Mouse (Mus musculus): ENCODE measurements around the gene Dync2li1. TPM values are rescaled to one million over a fixed set of nuclear protein-coding genes. Genes with fewer than 3 reads are reported as not detected.

Dync2li1 gene
- polyA plus RNA-seq, 1 experiment from 2014 or later: 31.9 TPM

DNA sequence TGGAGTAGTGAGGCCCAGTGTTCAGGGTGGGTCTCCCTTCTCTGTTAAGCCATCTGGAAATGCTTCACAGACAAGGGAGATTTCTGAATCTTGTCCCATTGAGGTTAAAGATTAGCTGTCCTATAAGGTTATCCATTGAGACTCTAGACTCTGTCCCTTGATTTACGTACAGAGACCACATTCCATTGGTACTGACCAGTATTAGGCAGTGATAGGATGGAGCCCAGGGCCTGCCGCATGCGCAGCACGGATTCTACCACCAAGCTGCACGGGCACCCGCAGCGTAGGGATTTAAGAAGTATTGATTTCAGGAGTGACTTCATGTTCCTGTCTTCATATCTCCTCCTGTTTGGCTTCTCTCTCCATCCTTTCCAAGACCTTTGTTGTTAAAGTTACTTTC is 36.2 kb upstream of the Dync2li1 start:
- Histone ChIP-seq H3K4me2 (ENCODE audit: low read length) (no peak overlapping the region), H3K36me3 (ENCODE audit: control insufficient read depth, insufficient read depth, low read length) (no peaks in the 10 kb centered on the region), H3K27ac (replicated peaks; ENCODE audit: low read depth, low read length) (no peak overlapping the region), H3K9me3 (ENCODE audit: control insufficient read depth, low read length) (no peaks in the 10 kb centered on the region), H3K4me3 (replicated peaks; ENCODE audit: low read depth, low read length) (no peak overlapping the region), H3K27me3 (ENCODE audit: control insufficient read depth, insufficient read depth, low read length) (no peaks in the 10 kb centered on the region), H3K4me1 (ENCODE audit: control insufficient read depth, insufficient read depth, low read length) (no peaks in the 10 kb centered on the region), H3K9ac (replicated peaks; ENCODE audit: low read length) (no peak overlapping the region)
- no peak for ATAC-seq (ENCODE audit: low FRiP score, low TSS enrichment)
- 97% methylated on average over 7 of the region's 7 CpGs for WGBS
- no peak for DNase-seq

- no peak overlapping the region for H3K9ac ChIP-seq (replicated peaks; ENCODE audit: low read length)
- no peak for ATAC-seq (ENCODE audit: low FRiP score, low TSS enrichment)
- H3K4me2 ChIP-seq (ENCODE audit: low read length): no peak overlapping the region
- H3K9me3 ChIP-seq (ENCODE audit: control insufficient read depth, low read length): no peaks in the 10 kb centered on the region
- DNase-seq: peak; percentile 37
- no peak overlapping the region for H3K27ac ChIP-seq (replicated peaks; ENCODE audit: low read depth, low read length)
- no peak overlapping the region for H3K4me3 ChIP-seq (replicated peaks; ENCODE audit: low read depth, low read length)
- 0 out of 2 replicates have a peak, but pooled peaks cover 7% of the 10 kb centered on the region for H3K4me1 ChIP-seq (ENCODE audit: control insufficient read depth, insufficient read depth, low read length)
- no peaks in the 10 kb centered on the region for H3K27me3 ChIP-seq (ENCODE audit: control insufficient read depth, insufficient read depth, low read length)
- no peaks in the 10 kb centered on the region for H3K36me3 ChIP-seq (ENCODE audit: control insufficient read depth, insufficient read depth, low read length)
- 82% methylated on average over 16 of the region's 16 CpGs for WGBS
These were observed 34.7 kb upstream of the Dync2li1 start for GRCm38 (mm10) chr17:84591431-84592150.

DNA sequence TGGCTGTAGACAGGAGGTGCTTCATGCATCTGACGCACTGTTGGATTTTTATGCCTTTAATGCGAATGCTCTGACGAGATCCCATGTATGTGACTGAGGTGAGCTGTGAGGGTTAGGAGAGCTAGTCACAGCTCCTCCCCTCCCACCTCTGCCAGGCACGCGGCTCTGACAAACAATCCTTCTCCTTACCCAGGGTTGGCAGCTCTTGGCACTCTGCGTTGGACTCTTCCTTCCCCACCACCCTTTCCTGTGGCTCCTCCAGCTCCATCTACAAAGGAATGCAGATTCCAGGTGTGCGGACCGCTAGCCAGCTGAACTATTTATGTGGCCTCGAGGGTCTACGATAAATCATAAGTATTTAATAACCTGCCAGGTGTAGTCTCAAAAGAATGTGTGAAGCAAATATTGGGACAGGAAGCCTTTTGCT is 30.3 kb upstream of the Dync2li1 start:
- peak overlapping the region; percentile 24; the same call in 1 of the 2 replicates for H3K9ac ChIP-seq (replicated peaks; ENCODE audit: low read length)

GRCm38 (mm10) chr17:84596501-84596900 is 29.8 kb upstream of the Dync2li1 start:
- 0 out of 2 replicates have a peak, but pooled peaks cover 9% of the 10 kb centered on the region for H3K4me1 ChIP-seq (ENCODE audit: control insufficient read depth, insufficient read depth, low read length)
- H3K4me2 ChIP-seq (ENCODE audit: low read length): peak overlapping the region; percentile 33
- no peaks in the 10 kb centered on the region for H3K27me3 ChIP-seq (ENCODE audit: control insufficient read depth, insufficient read depth, low read length)
- H3K9me3 ChIP-seq (ENCODE audit: control insufficient read depth, low read length): no peaks in the 10 kb centered on the region
- peak; percentile 40 for DNase-seq
- 34% methylated on average over 7 of the region's 7 CpGs for WGBS
- H3K9ac ChIP-seq (replicated peaks; ENCODE audit: low read length): peak overlapping the region; percentile 24; the same call in 1 of the 2 replicates
- ATAC-seq (ENCODE audit: low FRiP score, low TSS enrichment): no peak
- no peak overlapping the region for H3K4me3 ChIP-seq (replicated peaks; ENCODE audit: low read depth, low read length)
- H3K36me3 ChIP-seq (ENCODE audit: control insufficient read depth, insufficient read depth, low read length): no peaks in the 10 kb centered on the region
- H3K27ac ChIP-seq (replicated peaks; ENCODE audit: low read depth, low read length): peak overlapping the region; percentile 66

More for the DNA sequence above, 30.3 kb upstream of the Dync2li1 start:
- DNase-seq (peak; percentile 55), ATAC-seq (ENCODE audit: low FRiP score, low TSS enrichment) (peak; percentile 43; the same call in 1 of the 2 replicates)
- H3K36me3 ChIP-seq (ENCODE audit: control insufficient read depth, insufficient read depth, low read length): no peaks in the 10 kb centered on the region
- peak overlapping the region; percentile 33 for H3K4me2 ChIP-seq (ENCODE audit: low read length)
- peak overlapping the region; percentile 66 for H3K27ac ChIP-seq (replicated peaks; ENCODE audit: low read depth, low read length)
- H3K27me3 ChIP-seq (ENCODE audit: control insufficient read depth, insufficient read depth, low read length): no peaks in the 10 kb centered on the region
- 42% methylated on average over 10 of the region's 10 CpGs for WGBS
- H3K4me1 ChIP-seq (ENCODE audit: control insufficient read depth, insufficient read depth, low read length): 0 out of 2 replicates have a peak, but pooled peaks cover 9% of the 10 kb centered on the region
- H3K4me3 ChIP-seq (replicated peaks; ENCODE audit: low read depth, low read length): no peak overlapping the region
- no peaks in the 10 kb centered on the region for H3K9me3 ChIP-seq (ENCODE audit: control insufficient read depth, low read length)

- WGBS: 95% methylated on average over 12 of the region's 12 CpGs
- no peak overlapping the region for H3K4me2 ChIP-seq (ENCODE audit: low read length)
- H3K36me3 ChIP-seq (ENCODE audit: control insufficient read depth, insufficient read depth, low read length): no peaks in the 10 kb centered on the region
- no peak overlapping the region for H3K4me3 ChIP-seq (replicated peaks; ENCODE audit: low read depth, low read length)
- no peak overlapping the region for H3K27ac ChIP-seq (replicated peaks; ENCODE audit: low read depth, low read length)
- no peak for DNase-seq
- H3K9me3 ChIP-seq (ENCODE audit: control insufficient read depth, low read length): no peaks in the 10 kb centered on the region
- ATAC-seq (ENCODE audit: low FRiP score, low TSS enrichment): no peak
- no peaks in the 10 kb centered on the region for H3K27me3 ChIP-seq (ENCODE audit: control insufficient read depth, insufficient read depth, low read length)
- 0 out of 2 replicates have a peak, but pooled peaks cover 9% of the 10 kb centered on the region for H3K4me1 ChIP-seq (ENCODE audit: control insufficient read depth, insufficient read depth, low read length)
- H3K9ac ChIP-seq (replicated peaks; ENCODE audit: low read length): no peak overlapping the region
These were observed 28.4 kb upstream of the Dync2li1 start for GRCm38 (mm10) chr17:84597859-84598258.

- no peak for ATAC-seq (ENCODE audit: low FRiP score, low TSS enrichment)
- Histone ChIP-seq H3K4me1 (ENCODE audit: control insufficient read depth, insufficient read depth, low read length) (0 out of 2 replicates have a peak, but pooled peaks cover 9% of the 10 kb centered on the region), H3K36me3 (ENCODE audit: control insufficient read depth, insufficient read depth, low read length) (no peaks in the 10 kb centered on the region), H3K4me2 (ENCODE audit: low read length) (no peak overlapping the region), H3K27me3 (ENCODE audit: control insufficient read depth, insufficient read depth, low read length) (no peaks in the 10 kb centered on the region), H3K9me3 (ENCODE audit: control insufficient read depth, low read length) (no peaks in the 10 kb centered on the region), H3K27ac (replicated peaks; ENCODE audit: low read depth, low read length) (no peak overlapping the region), H3K9ac (replicated peaks; ENCODE audit: low read length) (no peak overlapping the region), H3K4me3 (replicated peaks; ENCODE audit: low read depth, low read length) (no peak overlapping the region)
- no peak for DNase-seq
- 95% methylated on average over 7 of the region's 7 CpGs for WGBS
These were observed 27.4 kb upstream of the Dync2li1 start for GRCm38 (mm10) chr17:84598928-84599327.

DNA sequence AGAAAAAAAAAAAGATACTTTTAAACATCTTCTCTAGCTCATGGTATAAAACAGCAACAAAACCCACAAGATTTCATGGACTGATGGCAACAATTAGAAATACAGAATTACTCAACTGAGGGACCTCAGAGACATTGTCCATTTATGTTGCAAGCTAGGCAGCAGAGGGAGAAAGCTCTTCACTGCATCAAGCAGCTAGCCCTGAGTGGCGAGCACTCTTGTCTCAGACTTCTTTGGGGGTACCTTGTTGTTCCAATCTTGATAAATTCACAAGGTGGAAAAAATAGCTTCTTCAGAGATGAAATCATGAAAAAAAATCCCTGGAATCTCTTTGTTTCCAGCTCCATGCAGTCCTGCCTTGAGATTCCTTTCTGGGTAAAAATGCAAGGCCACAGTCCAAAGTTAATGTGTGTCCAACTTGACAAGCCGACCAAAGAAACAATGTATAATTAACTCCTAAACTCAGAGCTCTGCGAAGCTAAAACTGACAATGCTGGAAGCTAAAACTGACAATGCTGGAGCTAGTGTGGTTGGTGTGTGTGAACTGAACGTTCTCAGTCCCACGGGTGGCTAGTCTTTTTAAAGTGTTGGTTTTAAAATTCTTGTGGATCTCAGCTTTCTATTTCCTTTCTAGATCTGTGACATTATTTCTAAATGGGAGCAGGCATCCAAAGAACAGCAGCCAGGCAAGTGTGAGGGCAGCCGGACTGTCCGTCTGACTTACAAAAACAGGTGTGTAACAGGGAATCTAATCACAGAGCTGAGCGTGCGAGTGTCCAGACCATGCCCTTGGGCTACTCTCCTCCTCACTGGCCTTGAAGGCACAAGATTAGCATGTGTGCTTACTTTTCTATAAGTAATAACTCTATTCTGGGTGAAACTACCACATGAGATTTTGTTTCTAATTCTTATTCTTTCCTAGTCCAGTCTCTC is 26.0 kb upstream of the Dync2li1 start:
- Histone ChIP-seq H3K9ac (replicated peaks; ENCODE audit: low read length) (no peak overlapping the region), H3K27ac (replicated peaks; ENCODE audit: low read depth, low read length) (no peak overlapping the region), H3K4me2 (ENCODE audit: low read length) (no peak overlapping the region), H3K36me3 (ENCODE audit: control insufficient read depth, insufficient read depth, low read length) (no peaks in the 10 kb centered on the region), H3K4me1 (ENCODE audit: control insufficient read depth, insufficient read depth, low read length) (0 out of 2 replicates have a peak, but pooled peaks cover 9% of the 10 kb centered on the region), H3K27me3 (ENCODE audit: control insufficient read depth, insufficient read depth, low read length) (no peaks in the 10 kb centered on the region), H3K4me3 (replicated peaks; ENCODE audit: low read depth, low read length) (no peak overlapping the region), H3K9me3 (ENCODE audit: control insufficient read depth, low read length) (no peaks in the 10 kb centered on the region)
- WGBS: 82% methylated on average over 9 of the region's 9 CpGs
- ATAC-seq (ENCODE audit: low FRiP score, low TSS enrichment) (no peak), DNase-seq (no peak)

DNA sequence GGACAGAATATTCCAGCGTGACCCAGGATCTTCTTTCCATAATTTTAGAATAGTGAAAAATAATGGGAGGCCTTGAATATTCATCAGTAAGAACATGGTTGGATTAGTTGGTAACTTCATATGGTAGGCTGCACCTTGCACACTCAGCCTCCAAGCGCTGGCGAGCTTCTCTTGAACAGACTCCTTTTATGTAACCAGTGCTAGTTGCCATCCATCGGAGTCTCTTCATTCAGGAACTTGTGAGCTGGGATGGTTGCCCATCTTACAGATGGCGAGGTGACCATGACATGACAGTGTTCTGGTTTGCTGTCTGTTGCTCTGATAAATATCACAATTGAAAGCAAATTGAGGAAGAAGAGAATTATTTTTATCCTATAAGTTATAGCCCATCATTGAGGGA is 24.5 kb upstream of the Dync2li1 start:
- WGBS: 91% methylated on average over 5 of the region's 5 CpGs
- 0 out of 2 replicates have a peak, but pooled peaks cover under 1% of the 10 kb centered on the region for H3K4me1 ChIP-seq (ENCODE audit: control insufficient read depth, insufficient read depth, low read length)
- H3K4me2 ChIP-seq (ENCODE audit: low read length): no peak overlapping the region
- no peaks in the 10 kb centered on the region for H3K27me3 ChIP-seq (ENCODE audit: control insufficient read depth, insufficient read depth, low read length)
- H3K4me3 ChIP-seq (replicated peaks; ENCODE audit: low read depth, low read length): no peak overlapping the region
- no peaks in the 10 kb centered on the region for H3K36me3 ChIP-seq (ENCODE audit: control insufficient read depth, insufficient read depth, low read length)
- DNase-seq (no peak), ATAC-seq (ENCODE audit: low FRiP score, low TSS enrichment) (no peak)
- no peak overlapping the region for H3K9ac ChIP-seq (replicated peaks; ENCODE audit: low read length)
- no peak overlapping the region for H3K27ac ChIP-seq (replicated peaks; ENCODE audit: low read depth, low read length)
- no peaks in the 10 kb centered on the region for H3K9me3 ChIP-seq (ENCODE audit: control insufficient read depth, low read length)
